Mouse (Mus musculus) midbrain, embryonic 14.5 days (tissue): ENCODE data around the gene Dnajc5. TPM values are rescaled to one million over a fixed set of nuclear protein-coding genes. Genes with fewer than 3 reads are reported as not detected.
"Not testable (repeated sequence)": the region's sequence is repeated elsewhere in the genome, so short reads cannot be mapped to it uniquely, and the experiment has no call there.

Experiments
- ATAC-seq: fragments of 200-750 bp; cut with Nextera tagmentation; 2 replicates; pipeline ENCODE4 v1.8.0; 2017; ENCODE audit warnings: moderate number of reproducible peaks, moderate library complexity; ENCODE audit not compliant: low FRiP score, low TSS enrichment
- DNase-seq: peaks from one replicate; pipeline ENCODE4 v3.0.0-alpha.2; 2015
- H3K27ac ChIP-seq: fragments of 300-500 bp; sonication (generic); replicated peaks from 2 replicates; pipeline ENCODE4 v1.5.1; 2014; ENCODE audit warnings: mild to moderate bottlenecking, low read depth, low read length, moderate library complexity
- H3K27me3 ChIP-seq: fragments of 300-500 bp; sonication (generic); 2 replicates; pipeline ENCODE4 v1.6.1; 2014; ENCODE audit warnings: low read length, control low read depth, mixed read lengths; ENCODE audit not compliant: control insufficient read depth, insufficient read depth
- H3K36me3 ChIP-seq: fragments of 300-500 bp; sonication (generic); 2 replicates; pipeline ENCODE4 v1.6.1; 2014; ENCODE audit warnings: low read length, control low read depth; ENCODE audit not compliant: control insufficient read depth, insufficient read depth
- H3K4me1 ChIP-seq: fragments of 300-500 bp; sonication (generic); 2 replicates; pipeline ENCODE4 v1.6.1; 2014; ENCODE audit warnings: mild to moderate bottlenecking, antibody characterized with exemption, low read length, control low read depth; ENCODE audit not compliant: control insufficient read depth, insufficient read depth
- H3K4me2 ChIP-seq: fragments of 300-500 bp; sonication (generic); 2 replicates; pipeline ENCODE4 v1.6.1; 2014; ENCODE audit warnings: mild to moderate bottlenecking, low read length, moderate library complexity
- H3K4me3 ChIP-seq: fragments of 300-500 bp; sonication (generic); replicated peaks from 2 replicates; pipeline ENCODE4 v1.5.1; 2014; ENCODE audit warnings: low read depth, low read length
- H3K9ac ChIP-seq: fragments of 300-500 bp; sonication (generic); replicated peaks from 2 replicates; pipeline ENCODE4 v1.6.1; 2014; ENCODE audit warnings: mild to moderate bottlenecking, low read length, moderate library complexity
- H3K9me3 ChIP-seq: fragments of 300-500 bp; sonication (generic); 2 replicates; pipeline ENCODE4 v1.6.1; 2016; ENCODE audit warnings: low read length, control low read depth, mixed read lengths; ENCODE audit not compliant: control insufficient read depth
- WGBS: fragments of 180-500 bp; shearing (Covaris S2); extraction: QIAGEN DNeasy Blood & Tissue Kit; methylation state at CpG from one replicate; pipeline ENCODE4 v1.1.7; 2014; 5-methylcytosine and 5-hydroxymethylcytosine counted together
- polyA plus RNA-seq: library from polyadenylated mRNA; unstranded; fragments of >200 nt; fragmentation: Nextera tagmentation; extraction: Ambion mirVana; gene quantifications from 2 replicates; pipeline ENCODE4 v1.2.1, GENCODE M21; 2014

Dnajc5 gene
- polyA plus RNA-seq, 1 experiment from 2014 or later, result 233 TPM

- Histone ChIP-seq H3K4me3 (no peak overlapping the region), H3K9ac (no peak overlapping the region), H3K4me1 (no peaks in the 10 kb centered on the region), H3K27me3 (no peaks in the 10 kb centered on the region), H3K36me3 (no peaks in the 10 kb centered on the region), H3K27ac (no peak overlapping the region), H3K4me2 (no peak overlapping the region), H3K9me3 (no peaks in the 10 kb centered on the region)
- ATAC-seq, result no peak
- WGBS, result 51% methylated on average over 5 of the region's 5 CpGs
- DNase-seq, result no peak
Observed at GRCm38 (mm10) chr2:181487338-181488277, 32.7 kb upstream of the Dnajc5 start.

GRCm38 (mm10) chr2:181491432-181492205 is 28.7 kb upstream of the Dnajc5 start:
- Histone ChIP-seq H3K27me3 (no peaks in the 10 kb centered on the region), H3K4me1 (no peaks in the 10 kb centered on the region), H3K9me3 (no peaks in the 10 kb centered on the region), H3K4me2 (no peak overlapping the region), H3K4me3 (no peak overlapping the region), H3K9ac (no peak overlapping the region), H3K27ac (no peak overlapping the region), H3K36me3 (no peaks in the 10 kb centered on the region)
- DNase-seq, result no peak
- ATAC-seq, result no peak
- WGBS, result 25% methylated on average over 7 of the region's 7 CpGs

GRCm38 (mm10) chr2:181492206-181492605 is 28.1 kb upstream of the Dnajc5 start:
- DNase-seq (no peak), ATAC-seq (no peak)
- no peak overlapping the region for H3K4me3 ChIP-seq
- no peak overlapping the region for H3K9ac ChIP-seq
- H3K4me2 ChIP-seq, result no peak overlapping the region
- whole genome bisulfite sequencing, result 51% methylated on average over 3 of the region's 3 CpGs
- no peaks in the 10 kb centered on the region for H3K27me3 ChIP-seq
- no peaks in the 10 kb centered on the region for H3K36me3 ChIP-seq
- H3K9me3 ChIP-seq, result no peaks in the 10 kb centered on the region
- no peaks in the 10 kb centered on the region for H3K4me1 ChIP-seq
- no peak overlapping the region for H3K27ac ChIP-seq

- Histone ChIP-seq H3K27ac (no peak within 1 kb of the TSS), H3K4me1 (peaks cover 6% of the 10 kb centered on the region; the same call in 1 of the 2 replicates), H3K4me2 (no peak within 1 kb of the TSS), H3K9ac (no peak within 1 kb of the TSS), H3K36me3 (no peaks in the 10 kb centered on the region), H3K27me3 (no peaks in the 10 kb centered on the region), H3K9me3 (no peaks in the 10 kb centered on the region), H3K4me3 (no peak within 1 kb of the TSS)
- WGBS, result 85% methylated on average over 31 of the region's 31 CpGs
- no peak for DNase-seq
- no peak for ATAC-seq
Observed at GRCm38 (mm10) chr2:181493156-181493927, 26.9 kb upstream of the Dnajc5 start, which contains the start of gene Abhd16b. Abhd16b (plus strand) TSS chr2:181493206.

- H3K4me2 ChIP-seq, result no peak overlapping the region
- no peak overlapping the region for H3K27ac ChIP-seq
- 74% methylated on average over 26 of the region's 26 CpGs for WGBS
- H3K4me3 ChIP-seq, result no peak overlapping the region
- H3K9ac ChIP-seq, result no peak overlapping the region
- H3K36me3 ChIP-seq, result no peaks in the 10 kb centered on the region
- no peaks in the 10 kb centered on the region for H3K9me3 ChIP-seq
- ATAC-seq, result no peak
- DNase-seq, result peak; percentile 23
- peaks cover 8% of the 10 kb centered on the region; the same call in 1 of the 2 replicates for H3K4me1 ChIP-seq
- H3K27me3 ChIP-seq, result no peaks in the 10 kb centered on the region
Observed at GRCm38 (mm10) chr2:181494266-181494945, 25.9 kb upstream of the Dnajc5 start.

- H3K4me2 ChIP-seq, H3K9me3 ChIP-seq, H3K27me3 ChIP-seq, H3K27ac ChIP-seq, DNase-seq, H3K4me3 ChIP-seq, ATAC-seq, H3K9ac ChIP-seq, H3K4me1 ChIP-seq: not testable (repeated sequence)
- H3K36me3 ChIP-seq, result peaks cover 12% of the 10 kb centered on the region
- WGBS, result 64% methylated on average over 8 of the region's 8 CpGs
Observed at GRCm38 (mm10) chr2:181495845-181496244, 24.4 kb upstream of the Dnajc5 start.

GRCm38 (mm10) chr2:181496281-181496680 is 24.0 kb upstream of the Dnajc5 start:
- Histone ChIP-seq H3K9me3 (no peaks in the 10 kb centered on the region), H3K4me2 (peak overlapping the region; percentile 97), H3K4me1 (peaks cover 8% of the 10 kb centered on the region; the same call in 1 of the 2 replicates), H3K9ac (peak overlapping the region; percentile 89), H3K36me3 (peaks cover 17% of the 10 kb centered on the region), H3K27me3 (no peaks in the 10 kb centered on the region), H3K27ac (peak overlapping the region; percentile 67; the same call in 1 of the 2 replicates), H3K4me3 (peak overlapping the region; percentile 78)
- 13% methylated on average over 8 of the region's 8 CpGs for WGBS
- DNase-seq (peak; percentile 79), ATAC-seq (peak; percentile 35; the same call in 1 of the 2 replicates)
